Mouse (Mus musculus): ENCODE measurements around the gene Znfx1.

Gene Znfx1

GRCm38 (mm10) chr2:167071641-167072601, 9.1 kb upstream of the Znfx1 start:
- peak; percentile 82 for DNase-seq (ENCODE audit: low read depth)

- no peak for DNase-seq (ENCODE audit: low read depth)
These were observed 8.4 kb upstream of the Znfx1 start for GRCm38 (mm10) chr2:167071266-167071640.

GRCm38 (mm10) chr2:167070341-167070740, 7.5 kb upstream of the Znfx1 start:
- DNase-seq (ENCODE audit: low read depth) = no peak

- no peak for DNase-seq (ENCODE audit: low read depth)
These were observed 4.8 kb upstream of the Znfx1 start for GRCm38 (mm10) chr2:167067575-167067974.

GRCm38 (mm10) chr2:167066528-167067516, 4.0 kb upstream of the Znfx1 start:
- DNase-seq (ENCODE audit: low read depth) = no peak

- DNase-seq (ENCODE audit: low read depth) = no peak
These were observed 3.2 kb upstream of the Znfx1 start for GRCm38 (mm10) chr2:167066031-167066430.

- DNase-seq (ENCODE audit: low read depth) = no peak
These were observed 1.9 kb upstream of the Znfx1 start for GRCm38 (mm10) chr2:167064601-167065295.

GRCm38 (mm10) chr2:167063906-167064496, 1.2 kb upstream of the Znfx1 start:
- DNase-seq (ENCODE audit: low read depth) = no peak

GRCm38 (mm10) chr2:167062497-167062911, 311 bp downstream of the Znfx1 start:
- peak; percentile 71 for DNase-seq (ENCODE audit: low read depth)

- no peak for DNase-seq (ENCODE audit: low read depth)
These were observed 1.3 kb downstream of the Znfx1 start for GRCm38 (mm10) chr2:167061381-167062034.

GRCm38 (mm10) chr2:167060761-167061160, 2.1 kb downstream of the Znfx1 start:
- DNase-seq (ENCODE audit: low read depth) = no peak

GRCm38 (mm10) chr2:167060360-167060759, 2.5 kb downstream of the Znfx1 start:
- DNase-seq (ENCODE audit: low read depth) = no peak

GRCm38 (mm10) chr2:167059960-167060359, 2.9 kb downstream of the Znfx1 start:
- DNase-seq (ENCODE audit: low read depth) = no peak

GRCm38 (mm10) chr2:167059536-167059935, 3.3 kb downstream of the Znfx1 start:
- no peak for DNase-seq (ENCODE audit: low read depth)

GRCm38 (mm10) chr2:167058814-167059387, 3.9 kb downstream of the Znfx1 start:
- DNase-seq (ENCODE audit: low read depth) = no peak

GRCm38 (mm10) chr2:167058201-167058600, 4.6 kb downstream of the Znfx1 start:
- no peak for DNase-seq (ENCODE audit: low read depth)

- DNase-seq (ENCODE audit: low read depth) = no peak
These were observed 5.9 kb downstream of the Znfx1 start for GRCm38 (mm10) chr2:167056942-167057323.

GRCm38 (mm10) chr2:167056210-167056941, 6.4 kb downstream of the Znfx1 start:
- no peak for DNase-seq (ENCODE audit: low read depth)

GRCm38 (mm10) chr2:167055386-167055785, 7.4 kb downstream of the Znfx1 start:
- no peak for DNase-seq (ENCODE audit: low read depth)

Measured in fibroblast of lung, adult 2 months (primary cell).